7 mouse cellular contexts compared by ENCODE assay signal in the genomic region with DNA sequence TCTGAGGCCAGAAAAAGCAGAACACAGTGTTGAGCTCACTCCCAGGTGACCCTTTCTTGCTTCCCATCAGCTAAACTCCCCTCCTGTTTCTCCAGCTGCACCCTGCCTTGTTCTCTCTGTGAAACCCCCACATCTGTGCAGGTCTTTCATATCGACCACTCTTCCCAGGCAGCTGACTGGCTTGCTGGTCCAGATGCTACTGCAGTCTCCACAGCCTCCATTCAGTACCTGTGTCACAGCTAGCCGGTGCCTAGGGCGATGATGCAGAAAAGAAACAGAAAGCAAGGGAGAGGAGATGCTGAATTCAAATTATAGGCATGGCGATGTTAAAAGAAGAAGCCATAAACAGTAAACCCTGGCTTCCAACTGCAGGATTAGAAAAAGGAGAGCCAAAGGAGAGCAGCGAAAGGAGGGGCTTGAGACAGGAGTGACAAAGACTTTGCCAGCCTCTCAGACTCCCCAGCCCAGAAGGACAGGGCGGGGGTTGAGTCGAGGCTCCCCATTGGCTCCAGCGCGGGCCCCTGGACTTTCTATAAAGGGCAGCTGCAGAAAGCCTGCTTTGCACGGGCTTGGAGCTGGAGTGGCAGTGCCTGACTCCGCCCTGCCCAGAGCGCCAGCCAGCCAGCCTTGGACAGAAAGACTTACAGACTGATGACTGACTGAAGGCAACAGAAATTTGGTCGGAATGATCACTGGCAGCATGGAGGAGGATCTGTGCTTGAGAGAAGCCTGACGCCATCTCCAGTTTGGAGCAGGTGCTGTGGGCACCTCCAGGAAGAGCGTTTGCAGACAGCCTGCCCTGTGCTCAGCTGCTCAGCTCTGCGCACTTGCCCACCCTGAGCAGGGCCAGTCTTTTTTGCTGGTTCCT. TPM values are rescaled to one million over a fixed set of nuclear protein-coding genes. Genes with fewer than 3 reads are reported as not detected.
DNase-seq lines count a peak whose midpoint lies in the region; ATAC-seq and TF ChIP-seq lines count a peak whose summit lies in the region.

A gene (plus strand): TSS at position 535 of the 868 bp plus-strand sequence.

- H3K27ac ChIP-seq in cortical plate, adult 2 months (ENCODE audit: insufficient read depth, low read length), result no peak within 1 kb of the TSS
- H3K27ac ChIP-seq in gastrocnemius, adult 2 months, result no peak within 1 kb of the TSS
- H3K27ac ChIP-seq in hindbrain, embryonic 14.5 days, result peak within 1 kb of the TSS; percentile 77

- H3K4me1 ChIP-seq in cortical plate, adult 2 months (ENCODE audit: control insufficient read depth, insufficient read depth, low read length), result no peaks in the 10 kb centered on the region; the same call in 1 of the 2 replicates
- H3K4me1 ChIP-seq in hindbrain, embryonic 14.5 days (replicated peaks; ENCODE audit: control insufficient read depth, insufficient read depth, low read length), result no peaks in the 10 kb centered on the region

- ATAC-seq in hindbrain, embryonic 14.5 days (ENCODE audit: low FRiP score), result peak; percentile 99

- intact Hi-C loops in gastrocnemius, adult 2 months (cut with DNase I), result no loop called here
- intact Hi-C loops in left cerebral cortex, postnatal 14 days (cut with DNase I), result no loop called here

- DNase-seq in brain, embryonic 14.5 days (ENCODE audit: low read depth), result peak; percentile 87
- peak; percentile 60 for DNase-seq in gastrocnemius, adult 2 months
- peak; percentile 51 for DNase-seq in hindbrain, embryonic 14.5 days (ENCODE audit: low spot score)
- DNase-seq in left cerebral cortex, postnatal 14 days (ENCODE audit: low spot score in 2 of 2), result peak; percentile 65 to 70
- peak; percentile 40 for DNase-seq in neural tube, embryonic 10.5 days (ENCODE audit: extremely low spot score, low spot score)
- DNase-seq in c-Kit-positive CD71-positive TER-119-positive erythroid progenitor cells, embryonic 14.5 days (ENCODE audit: low spot score), result no peak

- H3K4me3 ChIP-seq in cortical plate, adult 2 months (ENCODE audit: insufficient read depth, low read length), result peak within 1 kb of the TSS; percentile 88
- H3K4me3 ChIP-seq in gastrocnemius, adult 2 months, result peak within 1 kb of the TSS; percentile 54
- peak within 1 kb of the TSS; percentile 40 for H3K4me3 ChIP-seq in hindbrain, embryonic 14.5 days (replicated peaks; ENCODE audit: low read length)

- 0 out of 2 replicates have a peak, but pooled peaks have one; percentile 29 for TF ChIP-seq POLR2A in brain, embryonic 14.5 days (IDR thresholded peaks at IDR 0.05; ENCODE audit: borderline replicate concordance, extremely low read depth, insufficient read depth, insufficient read length, poor library complexity, severe bottlenecking)
- peak; percentile 66 for TF ChIP-seq POLR2A in cortical plate, adult 2 months (IDR thresholded peaks at IDR 0.05; ENCODE audit: extremely low read depth, insufficient read depth, low read length)

- H3K9me3 ChIP-seq in hindbrain, embryonic 14.5 days (ENCODE audit: control insufficient read depth, low read length), result no peaks in the 10 kb centered on the region

- no peaks in the 10 kb centered on the region for H3K36me3 ChIP-seq in hindbrain, embryonic 14.5 days (replicated peaks; ENCODE audit: control insufficient read depth, insufficient read depth)

- peak within 1 kb of the TSS; percentile 61 for H3K9ac ChIP-seq in hindbrain, embryonic 14.5 days

- H3K4me2 ChIP-seq in hindbrain, embryonic 14.5 days (replicated peaks), result peak within 1 kb of the TSS; percentile 55

- no peaks in the 10 kb centered on the region for H3K27me3 ChIP-seq in hindbrain, embryonic 14.5 days (ENCODE audit: control insufficient read depth, insufficient read depth, low read length)

- TF ChIP-seq CTCF in brain, embryonic 14.5 days (IDR thresholded peaks at IDR 0.05; ENCODE audit: borderline replicate concordance, extremely low read depth, insufficient read depth, insufficient read length), result no peak
- TF ChIP-seq CTCF in cortical plate, adult 2 months (IDR thresholded peaks at IDR 0.05; ENCODE audit: extremely low read depth, insufficient read depth, low read length), result no peak
- no peak for TF ChIP-seq CTCF in gastrocnemius, adult 2 months (IDR thresholded peaks at IDR 0.05)

- WGBS in hindbrain, embryonic 14.5 days, result 24% methylated on average over 16 of the region's 16 CpGs

RNA-seq across cellular contexts. Expression of the gene that starts here (rescaled TPM):
- polyA plus RNA-seq in brain, embryonic 14.5 days (2012; rRNA removed), result 4.6 and 7.9 TPM in 2 replicates
- 6.4 TPM in 2 replicates for polyA plus RNA-seq in cortical plate, adult 2 months (2012; rRNA removed)
- under 1 TPM; 0.31 to 0.36 TPM for total RNA-seq in gastrocnemius, adult 2 months (2021)
- 9.0 and 13.3 TPM in 2 replicates for polyA plus RNA-seq in hindbrain, embryonic 14.5 days (2014; fragmentation: Nextera tagmentation; extraction: Ambion mirVana)
- 10 to 100 TPM; 12.2 to 14.1 TPM for total RNA-seq in left cerebral cortex, postnatal 14 days (2021)

Comparison
In these comparisons a context has a peak if more than half of its experiments do, and no peak if none do; other contexts are left out.
1. RNA of the gene that starts here (total RNA-seq): 12.2 to 14.1 TPM in left cerebral cortex, postnatal 14 days; 0.31 to 0.36 TPM in gastrocnemius, adult 2 months; every median in the first group is over 4 times any median in the second.
2. Peak in DNase-seq and H3K4me3 ChIP-seq in gastrocnemius, adult 2 months; RNA of the gene not detected or under 1 TPM.
3. Peak in every context shown above with its lines, with median percentiles within 50 percentile points of each other: H3K4me3 ChIP-seq.